Mouse (Mus musculus) limb, embryonic 15.5 days (tissue): ENCODE measurements around the gene Prickle2. TPM values are rescaled to one million over a fixed set of nuclear protein-coding genes. Genes with fewer than 3 reads are reported as not detected.

Experiments used
- ATAC-seq: fragments of 200-750 bp; cut with Nextera tagmentation; 2 replicates; pipeline ENCODE4 v1.8.0; 2017; ENCODE audit warnings: low read depth, moderate TSS enrichment; ENCODE audit not compliant: insufficient number of reproducible peaks, low FRiP score, low TSS enrichment
- H3K27ac ChIP-seq: fragments of 300-500 bp; sonication (generic); 2 replicates; pipeline ENCODE4 v1.5.1; 2015; ENCODE audit warnings: moderate library complexity, mild to moderate bottlenecking, inconsistent platforms
- H3K27me3 ChIP-seq: fragments of 300-500 bp; sonication (generic); 2 replicates; pipeline ENCODE4 v1.6.1; 2015; ENCODE audit warnings: inconsistent platforms
- H3K36me3 ChIP-seq: fragments of 300-500 bp; sonication (generic); 2 replicates; pipeline ENCODE4 v1.6.1; 2015; ENCODE audit warnings: inconsistent platforms
- H3K4me1 ChIP-seq: fragments of 300-500 bp; sonication (generic); 2 replicates; pipeline ENCODE4 v1.6.1; 2015; ENCODE audit warnings: inconsistent platforms
- H3K4me2 ChIP-seq: fragments of 300-500 bp; sonication (generic); 2 replicates; pipeline ENCODE4 v1.6.1; 2015; ENCODE audit warnings: mild to moderate bottlenecking, inconsistent platforms
- H3K4me3 ChIP-seq: fragments of 300-500 bp; sonication (generic); 2 replicates; pipeline ENCODE4 v1.5.1; 2015; ENCODE audit warnings: mild to moderate bottlenecking, inconsistent platforms
- H3K9ac ChIP-seq: fragments of 300-500 bp; sonication (generic); 2 replicates; pipeline ENCODE4 v1.6.1; 2015; ENCODE audit warnings: inconsistent platforms
- H3K9me3 ChIP-seq: fragments of 300-500 bp; sonication (generic); 2 replicates; pipeline ENCODE4 v1.6.1; 2016; ENCODE audit warnings: inconsistent platforms
- WGBS: fragments of 180-500 bp; shearing (Covaris S2); methylation state at CpG from one replicate; pipeline ENCODE4 v1.1.7; 2015; 5-methylcytosine and 5-hydroxymethylcytosine counted together
- polyA plus RNA-seq: library from polyadenylated mRNA; unstranded; fragments of >200 nt; fragmentation: Nextera tagmentation; extraction: Ambion mirVana; gene quantifications from 2 replicates; pipeline ENCODE4 v1.2.1, GENCODE M21; 2015

Gene Prickle2
- polyA plus RNA-seq, 1 experiment from 2014 or later = 5.8 TPM

- Histone ChIP-seq H3K27me3 (no peaks in the 10 kb centered on the region), H3K4me1 (peaks cover 18% of the 10 kb centered on the region), H3K27ac (no peak overlapping the region), H3K9me3 (no peaks in the 10 kb centered on the region), H3K4me3 (no peak overlapping the region), H3K4me2 (no peak overlapping the region), H3K36me3 (no peaks in the 10 kb centered on the region), H3K9ac (no peak overlapping the region)
- 69% methylated on average over 4 of the region's 4 CpGs for WGBS
- ATAC-seq = no peak
These were observed 2.2 kb upstream of the Prickle2 start for GRCm38 (mm10) chr6:92708137-92708536.

- no peak; the same call in 1 of the 2 replicates for ATAC-seq
- H3K27ac ChIP-seq = peak overlapping the region; percentile 75
- no peaks in the 10 kb centered on the region for H3K36me3 ChIP-seq
- no peaks in the 10 kb centered on the region for H3K27me3 ChIP-seq
- H3K9ac ChIP-seq = peak overlapping the region; percentile 69
- WGBS = 4% methylated on average over 39 of the region's 39 CpGs
- H3K4me2 ChIP-seq = peak overlapping the region; percentile 89
- peaks cover 18% of the 10 kb centered on the region for H3K4me1 ChIP-seq
- peak overlapping the region; percentile 69 for H3K4me3 ChIP-seq
- H3K9me3 ChIP-seq = no peaks in the 10 kb centered on the region
These were observed 406 bp downstream of the Prickle2 start for GRCm38 (mm10) chr6:92705353-92706144.

GRCm38 (mm10) chr6:92704810-92705209 is 1.1 kb downstream of the Prickle2 start:
- Histone ChIP-seq H3K36me3 (no peaks in the 10 kb centered on the region), H3K27me3 (no peaks in the 10 kb centered on the region), H3K9ac (no peak overlapping the region), H3K4me1 (peaks cover 18% of the 10 kb centered on the region), H3K4me3 (peak overlapping the region; percentile 69), H3K27ac (peak overlapping the region; percentile 75), H3K4me2 (peak overlapping the region; percentile 89), H3K9me3 (no peaks in the 10 kb centered on the region)
- WGBS = 15% methylated on average over 9 of the region's 9 CpGs
- peak; percentile 57; the same call in 1 of the 2 replicates for ATAC-seq

- Histone ChIP-seq H3K27ac (no peak overlapping the region), H3K4me3 (no peak overlapping the region), H3K27me3 (no peaks in the 10 kb centered on the region), H3K9me3 (no peaks in the 10 kb centered on the region), H3K9ac (no peak overlapping the region), H3K4me1 (peaks cover 9% of the 10 kb centered on the region), H3K36me3 (no peaks in the 10 kb centered on the region), H3K4me2 (no peak overlapping the region)
- WGBS = 17% methylated on average over 3 of the region's 3 CpGs
- ATAC-seq = no peak
These were observed 6.3 kb downstream of the Prickle2 start for GRCm38 (mm10) chr6:92699491-92700209.

GRCm38 (mm10) chr6:92697807-92698206 is 8.1 kb downstream of the Prickle2 start:
- Histone ChIP-seq H3K27ac (no peak overlapping the region), H3K36me3 (no peaks in the 10 kb centered on the region), H3K4me3 (no peak overlapping the region), H3K9ac (no peak overlapping the region), H3K4me2 (no peak overlapping the region), H3K4me1 (0 out of 2 replicates have a peak, but pooled peaks cover 3% of the 10 kb centered on the region), H3K27me3 (no peaks in the 10 kb centered on the region), H3K9me3 (no peaks in the 10 kb centered on the region)
- ATAC-seq = no peak
- WGBS = 52% methylated on average over 5 of the region's 5 CpGs

GRCm38 (mm10) chr6:92687317-92687716 is 18.6 kb downstream of the Prickle2 start:
- Histone ChIP-seq H3K27me3 (no peaks in the 10 kb centered on the region), H3K27ac (no peak overlapping the region), H3K9me3 (no peaks in the 10 kb centered on the region), H3K9ac (no peak overlapping the region), H3K4me3 (no peak overlapping the region), H3K36me3 (no peaks in the 10 kb centered on the region), H3K4me1 (no peaks in the 10 kb centered on the region), H3K4me2 (no peak overlapping the region)
- ATAC-seq = no peak
- 79% methylated on average over 5 of the region's 5 CpGs for WGBS

GRCm38 (mm10) chr6:92674394-92674925 is 31.5 kb downstream of the Prickle2 start:
- H3K4me3 ChIP-seq = no peak overlapping the region
- no peak overlapping the region for H3K4me2 ChIP-seq
- H3K27me3 ChIP-seq = no peaks in the 10 kb centered on the region
- 67% methylated on average over 8 of the region's 8 CpGs for WGBS
- H3K9me3 ChIP-seq = no peaks in the 10 kb centered on the region
- H3K36me3 ChIP-seq = no peaks in the 10 kb centered on the region
- no peak for ATAC-seq
- H3K9ac ChIP-seq = no peak overlapping the region
- no peak overlapping the region for H3K27ac ChIP-seq
- no peaks in the 10 kb centered on the region for H3K4me1 ChIP-seq

- Histone ChIP-seq H3K27me3 (no peaks in the 10 kb centered on the region), H3K4me1 (peaks cover 9% of the 10 kb centered on the region; the same call in 1 of the 2 replicates), H3K27ac (no peak overlapping the region), H3K36me3 (no peaks in the 10 kb centered on the region), H3K4me2 (no peak overlapping the region), H3K4me3 (no peak overlapping the region), H3K9ac (no peak overlapping the region), H3K9me3 (no peaks in the 10 kb centered on the region)
- no peak for ATAC-seq
- WGBS = 63% methylated on average over 5 of the region's 5 CpGs
These were observed 35.3 kb downstream of the Prickle2 start for GRCm38 (mm10) chr6:92670518-92671147.

- Histone ChIP-seq H3K4me3 (no peak overlapping the region), H3K9me3 (no peaks in the 10 kb centered on the region), H3K36me3 (no peaks in the 10 kb centered on the region), H3K27me3 (no peaks in the 10 kb centered on the region), H3K27ac (no peak overlapping the region), H3K9ac (no peak overlapping the region), H3K4me1 (peaks cover 18% of the 10 kb centered on the region), H3K4me2 (no peak overlapping the region)
- WGBS = 80% methylated on average over 3 of the region's 3 CpGs
- no peak for ATAC-seq
These were observed 36.3 kb downstream of the Prickle2 start for GRCm38 (mm10) chr6:92669623-92670022.

- Histone ChIP-seq H3K4me3 (no peak overlapping the region), H3K27ac (no peak overlapping the region), H3K4me1 (peaks cover 34% of the 10 kb centered on the region), H3K9ac (no peak overlapping the region), H3K27me3 (no peaks in the 10 kb centered on the region), H3K9me3 (no peaks in the 10 kb centered on the region), H3K4me2 (no peak overlapping the region), H3K36me3 (no peaks in the 10 kb centered on the region)
- 22% methylated on average over 3 of the region's 3 CpGs for WGBS
- ATAC-seq = no peak
These were observed 38.4 kb downstream of the Prickle2 start for GRCm38 (mm10) chr6:92667544-92667943.

GRCm38 (mm10) chr6:92665530-92665989 is 40.4 kb downstream of the Prickle2 start:
- 14% methylated on average over 1 of the region's 1 CpGs for WGBS
- Histone ChIP-seq H3K9ac (no peak overlapping the region), H3K4me1 (peaks cover 37% of the 10 kb centered on the region), H3K27me3 (no peaks in the 10 kb centered on the region), H3K4me2 (no peak overlapping the region), H3K27ac (no peak overlapping the region), H3K4me3 (no peak overlapping the region), H3K9me3 (no peaks in the 10 kb centered on the region), H3K36me3 (no peaks in the 10 kb centered on the region)
- no peak for ATAC-seq
